Mouse (Mus musculus) cerebellum, adult 18-20 months (tissue): Measurements from ENCODE around the gene Ankle1.

Experiments used
- DNase-seq, 2 experiments: peaks; one replicate each; pipeline ENCODE4 v3.0.0; 2021

Ankle1 gene

DNA sequence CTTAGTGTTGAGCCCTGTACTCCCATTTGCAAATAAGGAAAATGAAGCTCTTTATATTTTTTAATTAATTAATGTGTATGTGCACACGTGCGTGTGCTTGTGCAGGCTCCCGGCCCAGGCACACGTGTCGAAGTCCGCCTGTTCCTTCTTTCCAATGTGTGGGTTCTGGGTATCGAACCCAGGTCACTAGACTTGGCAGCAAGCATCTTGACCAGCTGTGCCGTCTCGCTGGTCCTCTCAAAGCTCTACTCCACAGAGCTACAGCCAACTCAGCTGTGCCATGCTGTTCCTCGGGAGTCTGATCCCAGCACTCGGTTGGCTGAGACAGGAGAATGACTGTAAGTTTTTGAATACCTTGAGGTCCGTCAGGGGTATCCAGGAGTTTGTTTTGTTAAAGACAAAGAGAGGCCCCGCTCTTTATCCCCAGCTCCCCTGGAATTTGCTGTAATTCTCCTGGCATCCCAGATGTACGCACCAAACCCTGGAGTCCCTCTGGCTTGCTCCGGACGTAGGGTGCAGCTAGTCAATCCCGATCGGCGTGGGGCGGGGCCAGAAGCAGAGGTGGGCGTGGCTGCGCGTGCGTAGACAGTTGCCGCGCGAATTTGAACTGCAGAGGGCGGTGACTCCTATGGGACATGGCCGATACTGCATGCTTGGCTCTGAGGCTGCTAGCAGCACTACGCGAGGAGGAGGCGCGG lies at the start of gene Ankle1:
TSS of gene Ankle1 (plus strand) at position 610 of the 698 bp plus-strand sequence.
- peak; percentile 90 to 94 for DNase-seq

DNA sequence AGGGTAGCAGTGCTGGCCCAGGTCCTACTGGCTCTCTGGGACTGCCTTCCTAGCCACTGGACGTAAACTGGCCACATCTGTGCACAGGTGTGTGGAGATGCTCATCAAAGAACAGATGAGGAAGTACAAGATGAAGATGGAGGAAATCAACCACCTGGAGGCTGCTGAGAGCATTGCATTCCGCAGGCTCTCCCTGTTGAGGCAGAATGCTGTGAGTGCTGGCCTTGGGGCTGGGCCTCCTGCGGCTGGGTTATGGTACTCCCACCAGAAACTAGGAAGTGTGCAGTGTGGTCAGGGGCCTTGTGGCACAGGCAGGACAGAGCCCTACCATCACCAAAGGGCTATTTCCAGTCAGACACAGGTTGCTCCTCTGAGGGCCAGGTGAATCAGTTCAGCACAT lies 47.8 kb upstream of the Ankle1 start:
- no peak for DNase-seq

DNA sequence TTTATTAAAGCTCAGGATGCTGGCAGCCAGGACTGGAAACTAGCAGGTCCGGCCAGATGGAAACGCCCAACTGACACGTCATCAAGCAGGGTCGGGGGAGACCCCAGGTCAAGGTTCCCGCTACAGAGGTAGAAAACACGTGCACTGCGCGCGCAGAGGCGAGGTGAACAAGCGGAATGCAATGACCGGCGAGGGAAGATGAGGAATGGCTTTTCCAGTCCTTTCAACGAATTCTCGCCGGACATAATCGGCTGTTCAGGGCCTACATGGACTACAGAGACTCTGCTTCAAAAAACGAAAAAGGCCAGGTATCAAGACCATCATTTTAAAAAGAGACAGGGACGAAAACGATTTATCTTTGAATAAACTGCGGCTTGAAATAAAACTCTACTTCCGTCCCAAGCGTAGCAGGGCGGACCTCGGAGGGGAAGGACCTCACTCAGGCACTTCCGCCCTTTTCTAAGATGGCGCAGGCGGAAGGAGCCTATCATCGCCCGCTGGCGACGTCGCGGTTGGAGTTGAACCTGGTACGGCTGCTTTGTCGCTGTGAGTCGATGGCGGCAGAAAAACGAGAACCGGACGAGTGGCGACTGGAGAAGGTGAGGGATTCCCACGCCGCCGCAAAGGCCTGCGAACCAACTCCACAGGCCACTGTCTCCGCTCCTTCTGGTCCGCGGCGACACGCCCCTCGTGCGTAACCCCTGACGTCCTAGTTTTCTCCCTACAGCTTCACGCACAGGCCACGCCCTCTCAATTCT lies 38.9 kb upstream of the Ankle1 start, which contains the start of gene Use1:
TSS of gene Use1 (plus strand) at position 78 of the 758 bp plus-strand sequence.
- DNase-seq, result peak; percentile 91 to 95

DNA sequence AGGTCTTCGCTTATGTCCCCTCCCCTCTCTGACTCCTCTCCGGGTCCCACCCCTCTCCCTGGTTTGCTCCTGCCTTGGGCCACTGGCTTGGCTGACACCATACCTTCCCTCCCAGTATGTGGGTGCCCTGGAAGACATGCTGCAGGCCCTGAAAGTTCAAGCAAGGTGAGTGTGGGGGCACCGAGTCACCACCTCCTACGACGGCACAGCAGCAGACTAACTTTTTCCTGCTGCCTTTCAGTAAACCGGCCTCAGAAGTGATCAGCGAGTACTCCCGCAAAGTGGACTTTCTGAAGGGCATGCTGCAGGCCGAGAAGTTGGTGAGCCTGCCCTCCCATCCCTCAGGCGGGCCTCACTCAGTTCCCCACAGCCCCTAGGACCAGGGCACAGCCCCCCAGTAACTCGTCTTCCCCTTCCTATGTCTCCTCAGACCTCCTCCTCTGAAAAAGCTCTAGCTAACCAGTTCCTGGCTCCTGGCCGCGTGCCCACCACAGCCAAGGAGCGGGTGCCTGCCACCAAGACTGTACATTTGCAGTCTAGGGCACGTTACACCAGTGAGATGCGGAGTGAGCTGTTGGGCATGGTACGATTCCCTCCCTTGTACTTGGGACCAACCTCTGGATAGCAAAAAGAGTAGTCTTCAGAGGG lies 38.2 kb upstream of the Ankle1 start:
- peak in 1 of 2 experiments; percentile 56 for DNase-seq

DNA sequence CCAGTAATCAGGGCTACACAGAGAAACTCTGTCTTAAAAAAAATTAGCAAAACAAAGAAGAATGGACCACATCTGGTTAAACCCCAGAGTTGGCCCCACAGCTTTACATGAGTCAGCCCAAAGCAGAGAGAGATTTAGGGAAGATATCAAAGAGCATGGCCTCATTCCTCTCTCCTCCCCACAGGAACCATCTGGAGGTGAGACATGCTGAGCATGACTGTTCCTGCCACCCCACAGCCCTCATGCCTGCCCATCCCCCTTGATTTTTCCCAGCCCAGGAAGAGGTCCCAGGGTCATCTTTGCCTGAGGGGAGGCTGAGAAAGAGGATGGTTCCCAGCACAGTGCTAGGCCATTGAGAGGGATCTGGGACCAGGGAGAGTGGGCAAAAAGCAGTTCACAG lies 37.4 kb upstream of the Ankle1 start:
- no peak for DNase-seq

DNA sequence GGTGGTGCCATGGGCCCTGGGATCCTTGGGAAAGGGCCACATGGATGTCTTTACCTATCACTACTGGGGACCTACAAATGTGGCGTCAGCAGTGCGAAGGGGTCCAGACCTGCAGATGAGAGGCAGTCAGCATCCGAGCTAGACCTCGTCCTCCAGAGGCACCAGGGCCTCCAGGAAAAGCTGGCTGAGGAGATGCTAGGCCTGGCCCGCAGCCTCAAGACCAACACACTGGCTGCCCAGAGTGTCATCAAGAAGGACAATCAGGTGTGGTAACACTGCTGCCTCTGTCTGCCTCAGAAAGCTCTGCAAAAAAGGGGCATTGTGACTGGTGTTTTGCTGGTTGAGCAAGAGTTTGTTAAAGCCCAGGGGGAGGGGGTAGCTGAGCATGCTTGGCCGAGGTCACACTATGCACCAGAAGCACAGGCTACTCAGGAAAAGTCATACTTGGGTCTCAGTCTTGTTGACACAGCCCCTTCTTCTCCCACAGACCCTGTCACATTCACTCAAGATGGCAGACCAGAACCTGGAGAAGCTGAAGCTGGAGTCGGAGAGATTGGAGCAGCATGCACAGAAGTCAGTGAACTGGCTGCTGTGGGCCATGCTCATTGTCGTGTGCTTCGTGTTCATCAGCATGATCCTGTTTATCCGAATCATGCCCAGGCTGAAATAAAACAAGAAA lies 36.6 kb upstream of the Ankle1 start:
- DNase-seq, result no peak

DNA sequence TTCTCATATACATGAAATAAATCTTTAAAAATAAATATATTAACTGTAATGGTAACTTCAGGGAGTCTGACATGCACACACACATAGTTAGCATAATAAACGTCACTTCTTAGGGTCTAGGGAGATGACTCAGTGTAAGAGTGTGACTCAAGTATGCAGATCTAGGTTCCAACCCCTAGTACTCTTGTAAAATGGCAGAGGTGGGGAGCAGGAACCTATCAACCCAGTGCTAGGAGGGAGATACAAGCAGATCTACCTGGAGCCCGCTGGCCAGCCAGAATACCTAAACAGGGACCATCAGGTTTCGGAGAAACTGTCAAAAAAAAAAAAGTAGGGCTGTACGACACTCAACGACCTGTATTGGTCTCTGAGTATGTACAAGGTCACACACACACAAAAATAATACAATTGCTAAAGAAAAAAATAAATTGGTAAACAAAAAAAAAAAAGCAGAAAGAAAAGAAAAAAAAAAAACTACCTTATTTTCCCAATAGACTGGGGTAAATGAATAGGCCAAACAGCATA lies 35.0 kb upstream of the Ankle1 start:
- DNase-seq, result peak in 1 of 2 experiments; percentile 38

DNA sequence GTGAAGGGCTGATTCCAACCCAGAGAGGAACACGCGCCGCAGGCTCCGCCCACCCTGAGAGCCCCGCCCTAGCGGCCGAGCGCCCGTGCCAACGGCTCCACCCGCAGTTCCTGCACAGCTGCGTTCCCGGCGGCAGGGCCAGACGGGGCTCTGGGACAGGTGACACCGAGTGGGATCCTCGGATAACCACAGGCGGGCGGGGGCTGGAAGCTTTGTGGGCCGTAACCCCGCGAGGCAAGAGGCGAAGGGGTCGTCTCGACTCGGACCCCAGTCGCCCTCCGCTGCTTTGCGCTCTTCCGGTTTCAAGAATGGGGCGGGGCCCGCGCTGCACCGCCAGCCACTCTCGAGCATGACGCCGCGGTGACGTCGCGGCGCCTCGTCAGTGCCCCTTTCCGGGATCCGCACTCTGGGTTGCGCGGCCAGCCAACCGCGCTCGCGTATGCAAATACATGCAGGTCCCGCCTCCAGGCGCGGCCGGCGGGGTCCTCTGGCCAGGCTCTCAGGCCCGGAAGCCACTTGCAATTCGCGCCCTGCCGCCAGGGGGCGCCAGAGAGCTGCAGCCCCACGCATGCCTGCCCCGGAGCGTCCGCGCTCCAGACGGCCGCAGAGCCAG lies 34.5 kb upstream of the Ankle1 start, which contains the start of gene Ocel1:
TSS of gene Ocel1 (plus strand) at position 63 of the 613 bp plus-strand sequence.
- peak; percentile 95 to 96 for DNase-seq

DNA sequence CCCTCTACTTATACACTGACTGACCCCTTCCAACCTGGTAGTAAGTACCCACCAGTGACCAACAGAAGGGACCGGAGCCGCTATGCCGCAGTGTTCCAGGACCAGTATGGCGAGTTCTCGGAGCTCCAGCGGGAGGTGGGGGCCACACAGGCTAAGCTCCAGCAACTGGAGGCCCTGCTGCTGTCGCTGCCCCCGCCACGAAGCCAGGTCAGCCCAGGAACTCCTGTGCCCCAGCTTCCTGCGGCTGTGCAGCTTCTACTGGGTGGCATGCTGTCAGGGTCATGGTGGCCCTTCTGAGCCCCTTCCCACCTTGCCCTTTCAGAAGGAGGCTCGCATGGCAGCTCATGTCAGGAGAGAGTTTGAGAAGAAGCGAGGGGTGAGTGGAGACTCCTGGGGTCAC lies 33.4 kb upstream of the Ankle1 start:
- peak in 1 of 2 experiments; percentile 34 for DNase-seq

DNA sequence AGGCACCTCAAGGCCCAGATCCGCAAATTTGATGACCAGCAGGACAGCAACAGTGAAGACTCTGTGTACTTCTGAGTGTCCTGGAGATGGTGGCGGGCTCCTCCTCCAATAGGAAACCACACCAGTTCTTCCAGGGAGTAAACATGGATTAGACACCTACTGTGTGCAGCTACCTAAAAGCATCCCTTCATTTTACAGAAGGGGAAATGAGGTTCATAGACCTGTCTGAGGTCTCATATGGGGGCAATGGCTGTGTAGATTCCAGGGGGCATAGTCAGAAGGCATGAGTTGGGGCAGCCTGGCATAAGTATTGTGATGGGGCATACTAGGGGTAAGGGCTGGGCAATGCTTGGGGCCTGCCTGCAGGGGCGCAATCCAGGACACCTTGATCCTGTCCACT lies 32.8 kb upstream of the Ankle1 start:
- DNase-seq, result peak in 1 of 2 experiments; percentile 23

DNA sequence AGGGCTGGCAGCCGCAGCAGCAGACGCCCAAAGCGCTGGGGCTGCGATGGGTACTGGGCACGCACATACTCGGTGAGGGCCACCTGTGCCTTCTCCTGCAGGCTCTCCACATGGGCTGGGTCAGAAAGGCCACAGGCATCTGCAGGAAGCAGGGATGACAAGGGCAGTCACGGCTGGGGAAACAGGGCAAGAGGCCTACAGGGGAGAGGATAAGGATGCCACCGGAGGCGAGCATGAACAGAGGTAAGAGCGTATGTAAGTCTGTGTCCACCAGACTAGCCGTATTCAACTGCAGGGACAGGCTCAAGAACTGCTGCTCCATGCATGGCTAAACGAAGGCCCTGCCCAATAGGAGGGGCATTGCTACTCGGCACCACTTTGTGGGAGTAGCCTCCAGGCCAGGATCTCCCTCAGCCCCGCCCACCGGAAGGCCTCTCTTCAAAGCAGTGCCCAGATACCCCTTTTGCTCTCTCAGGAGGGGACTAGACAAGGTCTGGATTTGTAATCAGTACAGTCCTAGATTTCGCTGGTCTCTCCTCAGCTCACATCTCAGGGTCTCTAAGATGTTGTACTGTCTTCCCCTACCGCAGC lies 31.1 kb upstream of the Ankle1 start:
- DNase-seq, result no peak

DNA sequence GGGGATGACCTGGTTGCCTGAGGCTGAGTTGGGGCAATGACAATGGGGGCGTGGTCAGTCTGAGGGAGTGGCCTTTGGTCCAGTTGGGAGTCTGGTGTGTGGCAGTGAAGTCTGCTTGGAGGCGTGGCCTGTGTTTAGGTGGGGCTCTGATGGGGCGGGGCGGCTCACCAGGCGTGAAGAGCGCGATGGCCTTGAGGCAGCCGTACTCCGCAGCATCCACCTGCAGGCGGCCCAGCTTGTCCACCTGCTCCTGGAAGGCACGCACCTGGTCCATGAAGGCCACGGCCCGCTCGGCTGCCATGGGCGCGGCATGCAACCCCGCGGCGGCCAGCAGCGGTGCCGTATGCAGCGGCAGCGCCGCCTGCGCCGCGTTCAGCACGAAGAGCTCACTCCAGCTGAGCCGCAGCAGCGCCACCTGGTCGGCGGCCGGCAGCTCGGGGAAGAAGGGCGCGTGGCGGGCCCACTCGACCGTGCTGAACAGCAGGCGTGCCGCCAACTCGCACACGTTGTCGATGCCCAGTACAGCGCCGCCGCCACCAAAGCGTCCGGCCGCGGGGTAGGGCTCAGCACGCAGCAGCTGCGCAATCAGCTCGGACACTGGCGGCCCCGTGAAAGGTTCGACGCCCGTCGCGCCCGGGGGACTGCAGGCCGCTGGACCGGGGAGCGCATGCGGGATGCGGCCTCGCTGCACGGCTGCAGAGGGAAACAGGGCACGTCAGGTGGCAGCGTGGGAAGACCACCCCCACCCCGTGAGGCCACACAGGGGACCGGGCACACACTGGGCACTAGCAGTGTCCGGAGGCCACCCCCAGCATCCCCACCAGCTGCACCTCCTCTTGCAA lies 30.0 kb upstream of the Ankle1 start:
- DNase-seq, result peak; percentile 81 to 88

DNA sequence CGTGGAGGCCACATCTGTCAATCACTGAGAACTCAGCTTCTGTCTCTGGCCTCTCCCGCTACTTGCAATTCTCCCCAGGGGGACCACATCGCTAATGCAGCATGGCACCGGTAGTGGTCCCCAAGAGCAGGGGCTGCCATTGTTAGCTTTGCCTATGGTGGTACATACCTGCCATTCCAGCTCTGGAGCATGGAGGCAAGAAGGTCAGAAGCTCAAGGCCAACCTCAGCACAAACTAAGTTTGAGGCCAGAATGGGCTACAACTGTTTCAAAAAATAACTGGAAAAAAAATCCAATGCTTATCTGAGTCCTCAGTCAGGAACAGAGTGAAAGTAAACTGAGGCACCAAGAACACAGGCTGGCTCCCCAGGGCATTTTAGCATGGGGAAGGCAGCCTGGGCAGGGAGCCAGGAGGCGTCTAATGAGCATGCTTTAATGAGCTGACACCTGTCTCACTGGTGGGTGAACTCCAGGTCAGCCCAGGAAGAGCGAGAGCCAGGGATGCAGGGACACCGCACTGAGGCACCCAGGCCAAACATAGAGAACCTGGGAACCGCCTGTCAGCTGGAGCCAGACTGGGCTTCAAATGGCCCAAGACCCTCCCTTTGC lies 29.3 kb upstream of the Ankle1 start:
- DNase-seq, result peak in 1 of 2 experiments; percentile 47

DNA sequence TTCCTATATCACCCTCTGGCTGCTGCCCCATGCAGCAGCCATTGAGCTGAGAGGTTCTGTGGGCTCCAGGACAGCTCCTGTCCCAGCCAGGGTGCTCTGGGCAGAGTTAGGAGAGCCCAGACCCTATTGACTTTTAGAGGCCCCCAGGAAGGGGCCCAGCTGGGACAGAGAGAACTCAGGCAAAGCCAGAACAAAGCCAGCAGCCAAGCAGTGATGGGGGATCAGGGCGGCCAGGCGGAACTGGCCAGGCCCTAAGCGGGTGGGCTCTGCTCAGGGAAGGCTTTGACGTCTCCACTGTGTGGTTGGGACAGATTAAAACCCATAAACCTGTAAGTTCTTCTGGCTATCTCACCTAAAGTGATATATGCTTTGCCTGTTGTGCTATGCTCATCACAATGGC lies 26.8 kb upstream of the Ankle1 start:
- DNase-seq, result no peak

DNA sequence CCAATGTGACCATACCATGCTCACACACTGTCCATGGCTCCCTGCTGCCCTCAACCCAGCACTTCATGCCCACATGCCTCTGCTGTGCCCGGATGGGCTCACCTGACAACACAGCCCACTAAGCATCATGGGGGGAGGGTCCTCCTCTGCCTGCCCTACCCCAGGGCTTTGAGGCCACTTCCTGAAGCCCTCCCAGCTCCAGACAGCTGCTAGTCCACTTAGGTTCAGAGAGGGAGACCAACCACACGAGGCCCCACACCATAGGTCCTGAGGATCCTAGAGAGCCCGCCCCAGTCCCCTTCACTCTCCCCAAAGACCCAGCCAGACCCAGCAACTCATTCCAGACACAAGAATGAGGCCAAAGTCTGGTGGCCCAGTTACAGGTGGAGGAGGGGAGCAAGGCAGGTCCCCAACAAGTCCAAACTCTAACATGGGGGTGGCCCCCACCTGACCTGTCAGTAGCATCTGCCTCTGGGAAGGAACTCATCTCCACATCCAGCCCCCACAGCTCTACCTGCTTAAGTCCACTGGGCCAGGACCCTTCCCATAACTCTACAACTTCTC lies 26.2 kb upstream of the Ankle1 start:
- no peak for DNase-seq

DNA sequence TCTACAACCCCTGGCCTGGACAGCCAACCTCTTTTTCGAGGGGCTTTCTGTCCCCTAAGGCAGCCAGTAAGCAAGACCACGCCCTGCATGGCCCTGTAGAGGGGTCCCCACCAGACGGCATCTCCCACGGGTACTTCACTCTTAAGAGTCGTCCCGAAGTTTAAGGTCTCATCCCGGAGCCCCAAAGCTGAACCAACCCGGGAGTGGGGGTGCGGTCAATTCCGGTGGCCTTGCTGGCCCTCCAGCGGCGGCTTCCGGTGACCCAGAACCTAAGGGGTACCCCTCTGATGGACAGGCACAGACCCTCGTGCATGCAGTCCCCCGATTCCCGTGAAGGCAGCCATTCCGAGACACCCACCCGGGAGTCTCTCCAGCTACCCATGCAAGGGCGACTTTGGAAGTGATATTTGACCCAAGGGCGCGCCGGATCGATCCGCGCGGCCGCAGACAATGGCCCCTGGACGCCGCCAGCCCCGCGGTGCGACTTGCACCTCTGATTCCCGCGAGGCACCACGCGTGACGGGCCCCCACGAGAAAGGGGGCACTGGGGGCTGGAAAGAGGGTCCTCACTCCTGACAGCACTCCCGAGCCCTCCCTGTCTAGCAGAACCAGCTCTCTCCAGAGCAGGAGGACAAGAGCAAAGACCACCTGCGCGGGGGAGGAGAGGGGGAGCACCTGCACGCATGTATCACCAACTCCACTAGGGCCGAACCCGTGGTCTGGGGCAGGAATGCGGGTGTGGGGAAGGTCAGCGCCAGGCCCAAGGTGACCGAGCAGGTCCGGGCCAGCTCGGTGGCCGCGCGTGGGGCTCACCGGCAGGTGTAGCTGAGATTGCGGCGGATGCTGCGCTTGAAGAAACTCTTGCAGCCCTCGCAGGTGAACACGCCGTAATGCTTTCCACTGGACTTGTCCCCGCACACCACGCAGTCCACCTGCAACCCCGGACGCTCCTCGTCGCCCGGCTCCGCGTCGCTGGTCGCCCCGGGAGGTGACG lies 25.3 kb upstream of the Ankle1 start:
- DNase-seq, result peak in 1 of 2 experiments; percentile 55

DNA sequence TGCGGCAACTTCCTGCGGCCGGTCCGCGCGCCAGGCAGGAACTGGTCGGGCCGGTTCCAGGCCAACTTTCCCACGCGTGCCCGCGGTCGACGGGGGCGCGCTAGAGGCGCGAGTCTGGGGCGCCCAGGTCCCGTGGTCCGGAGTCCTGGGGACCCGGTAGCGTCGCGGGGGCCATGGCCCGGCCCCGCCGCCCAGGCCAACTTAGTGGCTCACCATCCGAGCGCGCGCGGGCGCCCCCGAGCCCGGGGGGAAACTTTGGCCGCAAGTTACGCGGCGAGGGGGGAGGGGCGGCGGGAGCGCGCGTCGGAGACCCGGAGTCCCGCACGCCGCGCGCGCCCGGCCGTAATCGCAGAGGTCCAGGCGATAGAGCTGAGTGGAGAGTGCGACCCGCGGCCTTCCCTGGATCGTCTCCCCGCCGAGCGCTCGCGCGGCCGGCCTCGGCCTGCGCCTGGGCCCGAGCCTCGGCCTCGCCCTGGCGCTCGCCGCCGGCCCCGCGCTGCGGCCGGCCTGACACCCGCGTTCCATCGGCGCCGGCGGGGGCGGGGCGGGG lies 24.3 kb upstream of the Ankle1 start, which contains the start of gene Nr2f6:
TSS of gene Nr2f6 (minus strand) at position 540 of the 550 bp plus-strand sequence.
- peak in 1 of 2 experiments; percentile 53 for DNase-seq
